Mouse (Mus musculus) liver, adult 2 months (tissue): ENCODE results near the gene Med26.

Experiments used
- CTCF ChIP-seq: fragments of 200-500 bp; IDR thresholded peaks from 2 replicates; pipeline ENCODE4 v1.5.1; 2011; ENCODE audit warnings: low read depth, low read length, control low read depth
- POLR2A ChIP-seq: fragments of 200-500 bp; IDR thresholded peaks from 2 replicates; pipeline ENCODE4 v1.6.1; 2011; ENCODE audit warnings: low read length, control low read depth; ENCODE audit not compliant: insufficient read depth; ENCODE audit errors: extremely low read depth

DNA sequence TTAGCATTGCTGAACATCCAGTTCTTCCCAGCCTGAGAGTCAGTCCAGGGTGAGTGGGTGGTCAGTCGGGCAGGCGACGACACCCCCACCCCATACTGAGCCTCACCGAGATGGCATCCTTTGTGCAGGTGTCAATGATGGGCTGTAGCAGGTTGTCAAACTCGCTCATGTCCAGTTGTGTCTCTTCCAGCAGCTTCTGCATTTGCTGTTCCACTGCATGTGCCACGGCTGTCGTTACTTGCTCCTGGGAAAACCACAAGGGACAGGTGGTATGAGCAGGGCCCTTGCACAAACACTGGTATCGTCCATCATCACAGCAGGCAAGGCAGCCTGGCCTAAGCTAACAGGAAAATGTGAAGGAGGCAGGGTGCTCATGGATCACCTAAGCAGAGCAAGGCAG is 78.1 kb downstream of the Med26 start:
- TF ChIP-seq POLR2A (no peak), CTCF (no peak)
